Mouse (Mus musculus) forebrain, embryonic 14.5 days (tissue): ENCODE results near the gene Noct. TPM values are rescaled to one million over a fixed set of nuclear protein-coding genes. Genes with fewer than 3 reads are reported as not detected.

Experiments used
- ATAC-seq: fragments of 200-750 bp; cut with Nextera tagmentation; 2 replicates; pipeline ENCODE4 v1.8.0; 2017; ENCODE audit warnings: mild to moderate bottlenecking, moderate library complexity
- DNase-seq: peaks from one replicate; pipeline ENCODE4 v3.0.0-alpha.2; 2015; ENCODE audit warnings: low spot score
- H3K27ac ChIP-seq: fragments of 300-500 bp; sonication (generic); 2 replicates; pipeline ENCODE4 v1.5.1; 2014; ENCODE audit warnings: low read depth, mild to moderate bottlenecking, control low read depth, low read length, moderate library complexity
- H3K27me3 ChIP-seq: fragments of 300-500 bp; sonication (generic); replicated peaks from 2 replicates; pipeline ENCODE4 v1.6.1; 2014; ENCODE audit warnings: low read length, control low read depth, mixed read lengths; ENCODE audit not compliant: control insufficient read depth, insufficient read depth
- H3K36me3 ChIP-seq: fragments of 300-500 bp; sonication (generic); 2 replicates; pipeline ENCODE4 v1.6.1; 2014; ENCODE audit warnings: low read length, control low read depth; ENCODE audit not compliant: control insufficient read depth, insufficient read depth
- H3K4me1 ChIP-seq: fragments of 300-500 bp; sonication (generic); 2 replicates; pipeline ENCODE4 v1.6.1; 2014; ENCODE audit warnings: antibody characterized with exemption, low read length, control low read depth; ENCODE audit not compliant: control insufficient read depth, insufficient read depth
- H3K4me2 ChIP-seq: fragments of 300-500 bp; sonication (generic); 2 replicates; pipeline ENCODE4 v1.6.1; 2014; ENCODE audit warnings: mild to moderate bottlenecking, control low read depth, low read length
- H3K4me3 ChIP-seq: fragments of 300-500 bp; sonication (generic); 2 replicates; pipeline ENCODE4 v1.5.1; 2014; ENCODE audit warnings: low read depth, low read length, control low read depth
- H3K9ac ChIP-seq: fragments of 300-500 bp; sonication (generic); 2 replicates; pipeline ENCODE4 v1.6.1; 2014; ENCODE audit warnings: mild to moderate bottlenecking, low read length, control low read depth, moderate library complexity
- H3K9me3 ChIP-seq: fragments of 300-500 bp; sonication (generic); replicated peaks from 2 replicates; pipeline ENCODE4 v1.6.1; 2016; ENCODE audit warnings: low read length, control low read depth, mixed read lengths; ENCODE audit not compliant: control insufficient read depth
- WGBS: fragments of 180-500 bp; shearing (Covaris S2); extraction: QIAGEN DNeasy Blood & Tissue Kit; methylation state at CpG from one replicate; pipeline ENCODE4 v1.1.7; 2014; 5-methylcytosine and 5-hydroxymethylcytosine counted together
- polyA plus RNA-seq: library from polyadenylated mRNA; unstranded; fragments of >200 nt; fragmentation: Nextera tagmentation; extraction: Ambion mirVana; gene quantifications from 2 replicates; pipeline ENCODE4 v1.2.1, GENCODE M21; 2014

Gene Noct
- polyA plus RNA-seq, 1 experiment from 2014 or later, result 15.6 TPM

- Histone ChIP-seq H3K4me3 (no peak overlapping the region), H3K27ac (no peak overlapping the region), H3K4me2 (no peak overlapping the region), H3K9ac (no peak overlapping the region), H3K9me3 (no peaks in the 10 kb centered on the region), H3K27me3 (no peaks in the 10 kb centered on the region), H3K36me3 (no peaks in the 10 kb centered on the region), H3K4me1 (no peaks in the 10 kb centered on the region)
- no peak for DNase-seq
- ATAC-seq, result no peak
- 93% methylated on average over 3 of the region's 3 CpGs for WGBS
Measured at GRCm38 (mm10) chr3:51239541-51239940, 15.3 kb downstream of the Noct start.

GRCm38 (mm10) chr3:51247704-51248103 lies 23.5 kb downstream of the Noct start:
- H3K27ac ChIP-seq, result no peak overlapping the region
- no peaks in the 10 kb centered on the region for H3K27me3 ChIP-seq
- H3K4me1 ChIP-seq, result no peaks in the 10 kb centered on the region
- no peaks in the 10 kb centered on the region for H3K9me3 ChIP-seq
- peaks cover 47% of the 10 kb centered on the region for H3K36me3 ChIP-seq
- WGBS, result 89% methylated on average over 16 of the region's 16 CpGs
- DNase-seq (no peak), ATAC-seq (no peak)
- no peak overlapping the region for H3K4me2 ChIP-seq
- H3K9ac ChIP-seq, result no peak overlapping the region
- H3K4me3 ChIP-seq, result no peak overlapping the region

- Histone ChIP-seq H3K4me1 (no peaks in the 10 kb centered on the region), H3K9ac (no peak overlapping the region), H3K4me2 (no peak overlapping the region), H3K36me3 (peaks cover 56% of the 10 kb centered on the region), H3K9me3 (no peaks in the 10 kb centered on the region), H3K27me3 (no peaks in the 10 kb centered on the region), H3K4me3 (no peak overlapping the region), H3K27ac (no peak overlapping the region)
- whole genome bisulfite sequencing, result 95% methylated on average over 6 of the region's 6 CpGs
- no peak for ATAC-seq
- DNase-seq, result no peak
Measured at GRCm38 (mm10) chr3:51248600-51248999, 24.4 kb downstream of the Noct start.

GRCm38 (mm10) chr3:51249460-51249859 lies 25.2 kb downstream of the Noct start:
- Histone ChIP-seq H3K27ac (no peak overlapping the region), H3K27me3 (no peaks in the 10 kb centered on the region), H3K36me3 (peaks cover 65% of the 10 kb centered on the region), H3K9me3 (no peaks in the 10 kb centered on the region), H3K4me1 (no peaks in the 10 kb centered on the region), H3K9ac (no peak overlapping the region), H3K4me2 (no peak overlapping the region), H3K4me3 (no peak overlapping the region)
- 86% methylated on average over 11 of the region's 11 CpGs for WGBS
- no peak for ATAC-seq
- no peak for DNase-seq

- H3K4me3 ChIP-seq, result no peak overlapping the region
- no peak overlapping the region for H3K4me2 ChIP-seq
- DNase-seq, result no peak
- no peak overlapping the region for H3K9ac ChIP-seq
- H3K4me1 ChIP-seq, result no peaks in the 10 kb centered on the region
- WGBS, result 96% methylated on average over 13 of the region's 13 CpGs
- peaks cover 69% of the 10 kb centered on the region for H3K36me3 ChIP-seq
- H3K9me3 ChIP-seq, result no peaks in the 10 kb centered on the region
- ATAC-seq, result no peak
- H3K27ac ChIP-seq, result no peak overlapping the region
- H3K27me3 ChIP-seq, result no peaks in the 10 kb centered on the region
Measured at GRCm38 (mm10) chr3:51249866-51250265, 25.6 kb downstream of the Noct start.

- Histone ChIP-seq H3K4me3 (no peak overlapping the region), H3K9me3 (no peaks in the 10 kb centered on the region), H3K4me2 (no peak overlapping the region), H3K36me3 (peaks cover 74% of the 10 kb centered on the region), H3K27me3 (no peaks in the 10 kb centered on the region), H3K9ac (no peak overlapping the region), H3K27ac (no peak overlapping the region), H3K4me1 (no peaks in the 10 kb centered on the region)
- DNase-seq (no peak), ATAC-seq (no peak)
- 86% methylated on average over 5 of the region's 5 CpGs for WGBS
Measured at GRCm38 (mm10) chr3:51251057-51251456, 26.8 kb downstream of the Noct start.

GRCm38 (mm10) chr3:51252223-51252622 lies 28.0 kb downstream of the Noct start:
- 94% methylated on average over 1 of the region's 1 CpGs for WGBS
- peaks cover 82% of the 10 kb centered on the region for H3K36me3 ChIP-seq
- ATAC-seq (no peak), DNase-seq (no peak)
- no peak overlapping the region for H3K27ac ChIP-seq
- H3K4me1 ChIP-seq, result no peaks in the 10 kb centered on the region
- no peaks in the 10 kb centered on the region for H3K9me3 ChIP-seq
- no peaks in the 10 kb centered on the region for H3K27me3 ChIP-seq
- no peak overlapping the region for H3K9ac ChIP-seq
- no peak overlapping the region for H3K4me3 ChIP-seq
- no peak overlapping the region for H3K4me2 ChIP-seq

- H3K9me3 ChIP-seq, result no peaks in the 10 kb centered on the region
- H3K4me3 ChIP-seq, result no peak overlapping the region
- H3K9ac ChIP-seq, result no peak overlapping the region
- no peak for DNase-seq
- H3K27me3 ChIP-seq, result no peaks in the 10 kb centered on the region
- H3K27ac ChIP-seq, result no peak overlapping the region
- ATAC-seq, result no peak
- H3K4me2 ChIP-seq, result no peak overlapping the region
- H3K36me3 ChIP-seq, result peaks cover 84% of the 10 kb centered on the region
- WGBS, result 90% methylated on average over 12 of the region's 12 CpGs
- no peaks in the 10 kb centered on the region for H3K4me1 ChIP-seq
Measured at GRCm38 (mm10) chr3:51252689-51253402, 28.6 kb downstream of the Noct start.

GRCm38 (mm10) chr3:51254784-51255183 lies 30.5 kb downstream of the Noct start:
- H3K9me3 ChIP-seq, result no peaks in the 10 kb centered on the region
- H3K27me3 ChIP-seq, result no peaks in the 10 kb centered on the region
- DNase-seq, result no peak
- ATAC-seq, result no peak
- WGBS, result 95% methylated on average over 7 of the region's 7 CpGs
- peaks cover 88% of the 10 kb centered on the region for H3K36me3 ChIP-seq
- no peak overlapping the region for H3K4me2 ChIP-seq
- H3K27ac ChIP-seq, result no peak overlapping the region
- H3K9ac ChIP-seq, result no peak overlapping the region
- no peaks in the 10 kb centered on the region for H3K4me1 ChIP-seq
- H3K4me3 ChIP-seq, result no peak overlapping the region
